Mouse (Mus musculus) c-Kit-positive CD71-positive TER-119-negative erythroid progenitor cells, embryonic 14.5 days (primary cell): ENCODE measurements around the gene Nav2.

Experiments used
- DNase-seq: peaks from one replicate; pipeline ENCODE4 v3.0.0-alpha.2; 2013; ENCODE audit warnings: low read depth

Nav2 gene

GRCm38 (mm10) chr7:49210721-49211120, 302.2 kb downstream of the Nav2 start:
- no peak for DNase-seq

- no peak for DNase-seq
Observed at GRCm38 (mm10) chr7:49213011-49213410, 304.5 kb downstream of the Nav2 start.

- no peak for DNase-seq
Observed at GRCm38 (mm10) chr7:49217786-49218185, 309.3 kb downstream of the Nav2 start.

GRCm38 (mm10) chr7:49225741-49226140, 317.2 kb downstream of the Nav2 start:
- no peak for DNase-seq

GRCm38 (mm10) chr7:49232969-49233368, 324.5 kb downstream of the Nav2 start:
- no peak for DNase-seq

GRCm38 (mm10) chr7:49234288-49234687, 325.8 kb downstream of the Nav2 start:
- no peak for DNase-seq

- DNase-seq: no peak
Observed at GRCm38 (mm10) chr7:49235271-49235681, 326.8 kb downstream of the Nav2 start.

- no peak for DNase-seq
Observed at GRCm38 (mm10) chr7:49235821-49236220, 327.3 kb downstream of the Nav2 start.

GRCm38 (mm10) chr7:49240461-49240860, 331.9 kb downstream of the Nav2 start:
- no peak for DNase-seq

GRCm38 (mm10) chr7:49241229-49241751, 332.8 kb downstream of the Nav2 start:
- DNase-seq: no peak

- DNase-seq: no peak
Observed at GRCm38 (mm10) chr7:49242261-49242660, 333.7 kb downstream of the Nav2 start.

- no peak for DNase-seq
Observed at GRCm38 (mm10) chr7:49243079-49243478, 334.6 kb downstream of the Nav2 start.

GRCm38 (mm10) chr7:49245537-49246239, 337.2 kb downstream of the Nav2 start:
- DNase-seq: peak; percentile 76

- no peak for DNase-seq
Observed at GRCm38 (mm10) chr7:49246240-49246578, 337.7 kb downstream of the Nav2 start.

- no peak for DNase-seq
Observed at GRCm38 (mm10) chr7:49246584-49247481, 338.3 kb downstream of the Nav2 start.

- no peak for DNase-seq
Observed at GRCm38 (mm10) chr7:49247744-49248331, 339.3 kb downstream of the Nav2 start.

GRCm38 (mm10) chr7:49248333-49249086, 340.0 kb downstream of the Nav2 start:
- no peak for DNase-seq

GRCm38 (mm10) chr7:49249462-49249861, 340.9 kb downstream of the Nav2 start:
- no peak for DNase-seq

- peak; percentile 61 for DNase-seq
Observed at GRCm38 (mm10) chr7:49249996-49250395, 341.5 kb downstream of the Nav2 start.

- no peak for DNase-seq
Observed at GRCm38 (mm10) chr7:49250581-49251307, 342.2 kb downstream of the Nav2 start.

GRCm38 (mm10) chr7:49251308-49251638, 342.8 kb downstream of the Nav2 start:
- no peak for DNase-seq
